Mouse (Mus musculus): ENCODE measurements around the gene Ppp4r3b.

DNA sequence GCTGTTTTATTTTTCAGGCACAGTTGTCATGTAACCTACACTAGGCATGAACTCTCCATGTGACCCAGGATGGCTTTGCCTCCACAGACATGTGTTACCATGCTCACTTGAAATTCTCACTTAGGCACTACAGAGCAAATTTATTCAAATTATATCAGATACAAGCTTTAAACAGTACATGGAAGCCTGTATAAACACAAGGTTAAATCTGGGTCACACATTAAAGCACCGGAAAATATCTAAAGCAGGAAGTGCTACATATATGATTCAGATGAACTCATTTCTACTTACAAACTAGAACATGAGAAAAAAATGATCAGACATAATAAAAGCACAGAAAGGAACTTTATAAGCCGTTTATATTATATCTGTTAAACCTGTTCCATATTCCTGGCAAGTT lies 52.1 kb downstream of the Ppp4r3b start:
- TF ChIP-seq CTCF (IDR thresholded peaks at IDR 0.05; ENCODE audit: low read depth, low read length): no peak
- TF ChIP-seq POLR2A (IDR thresholded peaks at IDR 0.05; ENCODE audit: borderline replicate concordance, low read depth, low read length): no peak
